Mouse (Mus musculus) bone marrow, adult 2 months (tissue): ENCODE data around the gene Il2rb.

ENCODE experiments used
- CTCF ChIP-seq: fragments of 200-500 bp; IDR thresholded peaks from 2 replicates; pipeline ENCODE4 v1.5.1; 2011; ENCODE audit warnings: low read length, control low read depth; ENCODE audit not compliant: control insufficient read depth, insufficient read depth
- POLR2A ChIP-seq: fragments of 200-500 bp; IDR thresholded peaks from 2 replicates; pipeline ENCODE4 v1.6.1; 2011; ENCODE audit warnings: low read depth, mild to moderate bottlenecking, control low read depth, low read length, borderline replicate concordance; ENCODE audit not compliant: control insufficient read depth

- TF ChIP-seq POLR2A: no peak
- TF ChIP-seq CTCF: no peak
Observed at GRCm38 (mm10) chr15:78449694-78450418, 45.2 kb downstream of the Il2rb start.
